Mouse (Mus musculus) liver, embryonic 14 days (tissue): ENCODE measurements around the gene Cdk7. TPM values are rescaled to one million over a fixed set of nuclear protein-coding genes. Genes with fewer than 3 reads are reported as not detected.

Source experiments
- polyA plus RNA-seq: library from polyadenylated mRNA; depleted of rRNA; stranded (reverse); fragments of >200 nt; gene quantifications from 2 replicates; pipeline ENCODE4 v1.2.3, GENCODE M21; 2012; rRNA removed

The Cdk7 gene
- 16.5 and 19.9 TPM in 2 replicates for polyA plus RNA-seq

DNA sequence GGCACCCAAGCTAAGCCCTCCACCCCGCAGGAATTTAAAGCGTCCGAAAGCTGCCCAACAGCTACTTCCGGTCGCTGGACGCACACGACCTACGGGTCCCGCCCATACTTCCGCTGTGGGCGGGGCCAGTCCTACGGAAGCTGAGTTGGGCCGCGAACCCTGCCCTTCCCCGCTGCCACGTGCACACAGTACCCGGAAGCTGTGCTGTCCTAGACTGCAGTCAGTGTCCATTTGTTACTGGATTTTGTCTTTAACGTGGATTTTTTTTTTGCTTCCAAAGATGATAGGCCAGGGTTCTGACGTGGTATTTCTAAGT lies at the start of gene Cdk7:
Gene Cdk7 (minus strand): TSS at position 79 of the 316 bp plus-strand sequence.

DNA sequence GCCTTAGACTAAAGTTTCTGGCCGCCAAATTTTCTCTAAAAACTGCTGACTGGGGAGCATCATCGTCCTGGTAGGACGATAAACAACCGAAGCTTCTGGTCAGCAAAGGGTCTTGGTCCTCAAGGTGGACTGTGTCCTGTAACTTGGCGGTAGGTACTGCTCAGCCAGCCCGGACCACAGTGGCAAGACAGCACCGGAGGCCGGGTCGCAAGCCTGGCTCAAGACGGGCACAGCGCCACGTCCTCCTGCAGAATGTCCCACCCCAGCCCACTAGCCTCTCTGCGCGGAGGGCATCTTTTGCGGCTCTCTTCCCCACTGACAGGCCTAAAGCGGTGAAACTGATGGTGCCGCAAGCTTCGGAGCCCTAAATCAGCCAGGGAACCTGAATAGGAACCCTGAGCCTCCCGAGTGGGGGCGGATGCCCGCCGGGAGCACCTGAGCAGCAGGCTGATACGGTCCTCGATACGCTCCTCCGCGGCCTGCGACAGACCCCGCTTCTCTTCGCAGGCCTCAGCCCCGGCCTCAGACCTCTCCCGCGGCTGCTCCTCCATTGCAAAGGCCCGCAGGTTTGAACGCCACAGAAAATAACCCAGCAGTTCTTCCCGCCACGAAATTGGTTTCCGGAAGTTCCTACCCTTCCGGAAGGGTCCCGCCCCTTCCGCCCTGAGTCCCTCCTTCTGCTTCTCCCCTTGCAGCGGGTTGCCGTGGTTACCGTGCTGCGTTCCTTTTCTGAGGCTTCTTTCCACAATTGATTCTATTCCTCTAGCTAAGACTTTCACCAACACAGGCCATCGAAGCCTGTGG lies 44.7 kb upstream of the Cdk7 start, which contains the start of gene Cenph:
Gene Cenph (minus strand): TSS at position 648 of the 804 bp plus-strand sequence.

GRCm38 (mm10) chr13:100744036-100744744 lies 13.5 kb upstream of the Cdk7 start, which contains the start of gene Mrps36:
Gene Mrps36 (minus strand): TSS chr13:100744659.

DNA sequence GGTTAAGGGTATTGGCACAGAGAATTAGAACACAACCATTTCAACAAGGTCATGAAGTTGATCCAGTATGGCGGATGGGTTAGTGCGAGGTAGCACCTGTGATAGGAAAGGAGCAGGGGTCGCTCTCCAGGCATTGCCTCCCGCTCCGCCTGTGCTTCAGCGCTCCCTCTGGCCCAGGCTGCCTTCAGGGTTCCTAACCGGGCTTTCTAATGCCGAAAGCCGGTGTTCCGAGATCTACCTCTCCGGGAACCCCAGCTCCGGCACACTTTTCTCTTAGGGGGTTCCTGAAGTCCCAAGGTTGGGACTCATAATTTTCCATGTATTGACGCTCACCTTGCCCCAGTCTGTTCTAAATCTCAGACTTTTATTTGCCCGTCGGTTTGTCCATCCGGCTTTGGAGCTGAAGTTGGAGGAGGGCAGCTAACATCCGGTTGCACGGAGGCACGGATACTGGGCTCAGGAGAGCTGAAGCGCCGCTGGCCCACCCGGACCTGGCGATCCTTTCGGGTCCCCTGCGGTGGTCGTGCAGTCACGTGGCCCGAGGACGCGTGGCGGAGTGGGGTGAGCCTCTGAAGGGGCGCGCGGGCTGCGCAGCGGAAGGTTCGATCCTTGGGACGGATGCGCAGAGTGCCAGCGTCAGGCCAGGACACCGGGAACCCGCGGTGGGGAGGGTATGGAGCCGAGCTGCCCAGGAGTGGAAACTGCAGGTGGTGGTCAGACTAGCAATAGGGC lies 61.3 kb downstream of the Cdk7 start, which contains the start of gene Ccdc125:
Gene Ccdc125 (plus strand): TSS at position 427 of the 732 bp plus-strand sequence.

Other genes with a start within 250 kb of the Cdk7 start
- 28.1 and 30.8 TPM in 2 replicates for gene Gtf2h2, start 238.4 kb downstream of the Cdk7 start, polyA plus RNA-seq
- 3.0 and 3.3 TPM in 2 replicates for gene Ocln, start 178.2 kb downstream of the Cdk7 start, polyA plus RNA-seq
- 3.6 and 4.5 TPM in 2 replicates for gene Marveld2, start 114.0 kb downstream of the Cdk7 start, polyA plus RNA-seq
- 121 and 132 TPM in 2 replicates for gene Ak6, start 80.0 kb downstream of the Cdk7 start, polyA plus RNA-seq
- 8.9 and 10.1 TPM in 2 replicates for gene Rad17, start 79.9 kb downstream of the Cdk7 start, polyA plus RNA-seq
- gene Taf9, start 79.4 kb downstream of the Cdk7 start, polyA plus RNA-seq = 9.7 and 10.4 TPM in 2 replicates
- gene Ccdc125, start 61.2 kb downstream of the Cdk7 start, polyA plus RNA-seq = 4.3 TPM in 2 replicates
- 54.7 and 58.2 TPM in 2 replicates for gene Mrps36, start 13.7 kb upstream of the Cdk7 start, polyA plus RNA-seq
- gene Cenph, start 45.0 kb upstream of the Cdk7 start, polyA plus RNA-seq = 26.5 and 31.2 TPM in 2 replicates
- 124 and 147 TPM in 2 replicates for gene Ccnb1, start 55.6 kb upstream of the Cdk7 start, polyA plus RNA-seq
- gene Slc30a5, start 102.5 kb upstream of the Cdk7 start, polyA plus RNA-seq = 20.1 and 24.1 TPM in 2 replicates